Mouse (Mus musculus) forebrain, embryonic 13.5 days (tissue): Measurements from ENCODE around the gene Foxa2. TPM values are rescaled to one million over a fixed set of nuclear protein-coding genes. Genes with fewer than 3 reads are reported as not detected.
A peak's percentile ranks its signal among the peaks of the same experiment; 100 is the strongest.

Source experiments
- ATAC-seq: fragments of 200-750 bp; cut with Nextera tagmentation; 2 replicates; pipeline ENCODE4 v1.8.0; 2017
- H3K27ac ChIP-seq: fragments of 300-500 bp; sonication (generic); 2 replicates; pipeline ENCODE4 v1.5.1; 2015; ENCODE audit warnings: inconsistent platforms, mild to moderate bottlenecking, moderate library complexity
- H3K27me3 ChIP-seq: fragments of 300-500 bp; sonication (generic); 2 replicates; pipeline ENCODE4 v1.6.1; 2015; ENCODE audit warnings: mild to moderate bottlenecking, inconsistent platforms
- H3K36me3 ChIP-seq: fragments of 300-500 bp; sonication (generic); 2 replicates; pipeline ENCODE4 v1.6.1; 2015; ENCODE audit warnings: mild to moderate bottlenecking, inconsistent platforms; ENCODE audit not compliant: poor library complexity, severe bottlenecking
- H3K4me1 ChIP-seq: fragments of 300-500 bp; sonication (generic); 2 replicates; pipeline ENCODE4 v1.6.1; 2015; ENCODE audit warnings: inconsistent platforms
- H3K4me2 ChIP-seq: fragments of 300-500 bp; sonication (generic); 2 replicates; pipeline ENCODE4 v1.6.1; 2015; ENCODE audit warnings: inconsistent platforms, mild to moderate bottlenecking, moderate library complexity
- H3K4me3 ChIP-seq: fragments of 300-500 bp; sonication (generic); 2 replicates; pipeline ENCODE4 v1.5.1; 2015; ENCODE audit warnings: mild to moderate bottlenecking, inconsistent platforms
- H3K9ac ChIP-seq: fragments of 300-500 bp; sonication (generic); 2 replicates; pipeline ENCODE4 v1.6.1; 2015; ENCODE audit warnings: mild to moderate bottlenecking, inconsistent platforms
- H3K9me3 ChIP-seq: fragments of 300-500 bp; sonication (generic); replicated peaks from 2 replicates; pipeline ENCODE4 v1.6.1; 2016; ENCODE audit warnings: inconsistent platforms
- WGBS: fragments of 180-500 bp; shearing (Covaris S2); methylation state at CpG from one replicate; pipeline ENCODE4 v1.1.7; 2015; 5-methylcytosine and 5-hydroxymethylcytosine counted together
- polyA plus RNA-seq: library from polyadenylated mRNA; unstranded; fragments of >200 nt; fragmentation: Nextera tagmentation; extraction: Ambion mirVana; gene quantifications from 2 replicates; pipeline ENCODE4 v1.2.1, GENCODE M21; 2015

Foxa2 gene
- 0.13 and 0.19 TPM in 2 replicates for polyA plus RNA-seq

DNA sequence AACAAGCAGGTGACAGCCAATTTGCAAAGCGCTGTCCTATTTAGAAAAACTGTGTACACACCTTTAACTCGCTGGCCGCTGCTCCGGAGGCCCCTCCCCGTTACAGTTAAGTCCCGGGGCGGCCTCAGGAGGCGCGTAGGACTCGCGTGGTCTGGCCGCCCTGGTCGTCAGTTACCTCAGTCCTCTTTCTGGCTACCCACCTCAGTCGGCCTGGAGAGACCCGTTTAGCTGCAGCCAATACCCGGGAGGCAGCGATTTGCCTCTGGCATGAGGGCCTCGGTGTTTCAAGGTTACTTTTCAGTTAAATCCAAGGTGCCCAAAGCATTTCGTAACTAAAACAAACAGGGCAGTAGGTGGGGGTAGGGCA, at the start of gene Foxa2:
Gene Foxa2 (minus strand): TSS at position 171 of the 367 bp plus-strand sequence.
- Histone ChIP-seq H3K9me3 (no peaks in the 10 kb centered on the region), H3K9ac (no peak within 1 kb of the TSS), H3K36me3 (no peaks in the 10 kb centered on the region), H3K4me3 (peak within 1 kb of the TSS; percentile 23), H3K27ac (no peak within 1 kb of the TSS), H3K27me3 (peaks cover 99% of the 10 kb centered on the region), H3K4me1 (peaks cover 25% of the 10 kb centered on the region; the same call in 1 of the 2 replicates), H3K4me2 (peak within 1 kb of the TSS; percentile 49)
- no peak for ATAC-seq
- 3% methylated on average over 19 of the region's 19 CpGs for WGBS

- ATAC-seq = no peak
- no peaks in the 10 kb centered on the region for H3K27me3 ChIP-seq
- no peak overlapping the region for H3K27ac ChIP-seq
- no peak overlapping the region for H3K4me2 ChIP-seq
- no peaks in the 10 kb centered on the region for H3K9me3 ChIP-seq
- no peak overlapping the region for H3K4me3 ChIP-seq
- H3K4me1 ChIP-seq = no peaks in the 10 kb centered on the region
- H3K36me3 ChIP-seq = no peaks in the 10 kb centered on the region
- no peak overlapping the region for H3K9ac ChIP-seq
- WGBS = 95% methylated on average over 2 of the region's 2 CpGs
These were observed 45.3 kb upstream of the Foxa2 start for GRCm38 (mm10) chr2:148092089-148092488.

- no peaks in the 10 kb centered on the region for H3K36me3 ChIP-seq
- H3K4me1 ChIP-seq = no peaks in the 10 kb centered on the region
- H3K4me2 ChIP-seq = no peak overlapping the region
- 90% methylated on average over 6 of the region's 6 CpGs for WGBS
- H3K9ac ChIP-seq = no peak overlapping the region
- no peak overlapping the region for H3K27ac ChIP-seq
- no peak for ATAC-seq
- H3K27me3 ChIP-seq = no peaks in the 10 kb centered on the region
- H3K4me3 ChIP-seq = no peak overlapping the region
- no peaks in the 10 kb centered on the region for H3K9me3 ChIP-seq
These were observed 44.9 kb upstream of the Foxa2 start for GRCm38 (mm10) chr2:148091657-148092056.

GRCm38 (mm10) chr2:148090071-148090470, 43.3 kb upstream of the Foxa2 start:
- Histone ChIP-seq H3K4me2 (no peak overlapping the region), H3K9ac (no peak overlapping the region), H3K9me3 (no peaks in the 10 kb centered on the region), H3K27me3 (no peaks in the 10 kb centered on the region), H3K27ac (no peak overlapping the region), H3K4me1 (no peaks in the 10 kb centered on the region), H3K4me3 (no peak overlapping the region), H3K36me3 (no peaks in the 10 kb centered on the region)
- ATAC-seq = no peak
- WGBS = 82% methylated on average over 2 of the region's 2 CpGs

GRCm38 (mm10) chr2:148085529-148085928, 38.8 kb upstream of the Foxa2 start:
- H3K9ac ChIP-seq = no peak overlapping the region
- WGBS = 80% methylated on average over 5 of the region's 5 CpGs
- no peak overlapping the region for H3K4me3 ChIP-seq
- H3K4me2 ChIP-seq = no peak overlapping the region
- H3K36me3 ChIP-seq = no peaks in the 10 kb centered on the region
- H3K27ac ChIP-seq = no peak overlapping the region
- H3K4me1 ChIP-seq = no peaks in the 10 kb centered on the region
- ATAC-seq = peak; percentile 67
- no peaks in the 10 kb centered on the region for H3K9me3 ChIP-seq
- H3K27me3 ChIP-seq = no peaks in the 10 kb centered on the region

DNA sequence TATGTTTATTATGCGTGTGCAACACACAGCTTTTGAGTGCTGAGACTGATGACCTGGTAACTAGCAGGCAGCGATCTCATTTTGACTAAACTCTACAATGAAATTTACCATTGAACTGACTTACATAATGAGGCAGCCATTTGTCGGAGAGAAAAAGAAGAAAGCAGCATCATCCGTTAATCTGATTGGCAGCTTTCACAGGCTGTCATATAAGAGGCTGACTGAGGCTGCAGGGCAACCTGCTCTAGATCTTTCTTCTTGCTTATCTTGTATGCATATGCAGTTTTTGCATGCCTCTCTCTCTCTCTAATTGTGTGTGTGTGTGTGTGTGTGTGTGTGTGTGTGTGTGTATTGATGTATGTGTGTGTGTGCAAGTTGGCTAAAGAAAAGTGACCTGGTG, 38.4 kb upstream of the Foxa2 start:
- Histone ChIP-seq H3K27me3 (no peaks in the 10 kb centered on the region), H3K4me2 (no peak overlapping the region), H3K4me1 (no peaks in the 10 kb centered on the region), H3K9me3 (no peaks in the 10 kb centered on the region), H3K27ac (no peak overlapping the region), H3K36me3 (no peaks in the 10 kb centered on the region), H3K4me3 (no peak overlapping the region), H3K9ac (no peak overlapping the region)
- WGBS = 73% methylated on average over 4 of the region's 4 CpGs
- ATAC-seq = peak; percentile 61

DNA sequence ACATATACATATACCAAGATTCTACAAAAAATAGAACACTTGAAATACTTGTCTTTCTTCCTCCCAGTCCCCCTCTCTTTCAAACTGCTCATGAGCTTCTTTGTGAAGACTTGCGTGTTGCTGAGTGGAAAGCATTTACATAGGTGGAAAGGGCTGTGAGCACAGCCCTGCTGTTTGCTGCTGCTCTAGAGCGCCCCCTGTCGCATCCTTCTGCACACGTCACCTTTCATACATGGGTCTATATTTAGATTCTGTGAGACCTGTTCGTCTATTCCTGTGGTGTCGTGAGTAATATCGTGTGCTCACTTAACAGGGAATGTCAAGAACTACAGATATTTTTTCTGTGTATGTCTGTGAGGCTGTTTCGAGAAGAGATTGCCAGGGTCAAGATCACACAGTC, 35.5 kb upstream of the Foxa2 start:
- Histone ChIP-seq H3K27ac (no peak overlapping the region), H3K9ac (no peak overlapping the region), H3K4me2 (no peak overlapping the region), H3K27me3 (no peaks in the 10 kb centered on the region), H3K4me1 (no peaks in the 10 kb centered on the region), H3K9me3 (no peaks in the 10 kb centered on the region), H3K4me3 (no peak overlapping the region), H3K36me3 (no peaks in the 10 kb centered on the region)
- peak; percentile 59; the same call in 1 of the 2 replicates for ATAC-seq
- WGBS = 20% methylated on average over 8 of the region's 8 CpGs

GRCm38 (mm10) chr2:148060705-148061104, 13.9 kb upstream of the Foxa2 start:
- Histone ChIP-seq H3K4me1 (no peaks in the 10 kb centered on the region), H3K4me3 (no peak overlapping the region), H3K27ac (no peak overlapping the region), H3K4me2 (no peak overlapping the region), H3K9me3 (no peaks in the 10 kb centered on the region), H3K9ac (no peak overlapping the region), H3K36me3 (no peaks in the 10 kb centered on the region), H3K27me3 (peaks cover 16% of the 10 kb centered on the region; the same call in 1 of the 2 replicates)
- ATAC-seq = no peak
- 27% methylated on average over 6 of the region's 6 CpGs for WGBS

DNA sequence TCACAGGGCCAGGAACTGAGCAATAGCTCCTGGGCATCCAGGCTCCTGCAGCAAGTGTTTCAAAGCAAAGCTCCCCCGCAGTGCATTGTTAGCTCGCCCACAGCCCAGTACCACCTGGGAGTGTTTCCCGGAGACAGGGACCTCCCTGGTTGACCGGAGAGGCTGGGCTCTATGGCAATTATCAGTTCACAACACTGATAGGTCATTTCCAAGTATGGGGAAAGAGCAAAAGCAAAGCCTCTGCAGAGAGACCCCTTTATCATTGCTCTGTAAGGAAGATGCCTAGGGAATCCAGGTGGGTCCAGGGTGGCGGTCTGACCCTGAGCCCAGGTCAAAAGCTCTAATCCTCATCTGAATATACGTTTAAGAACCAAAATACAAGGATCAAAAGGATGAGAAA, 6.6 kb upstream of the Foxa2 start:
- H3K27ac ChIP-seq = no peak overlapping the region
- 2% methylated on average over 6 of the region's 6 CpGs for WGBS
- no peak for ATAC-seq
- no peak overlapping the region for H3K4me3 ChIP-seq
- no peaks in the 10 kb centered on the region for H3K9me3 ChIP-seq
- H3K4me1 ChIP-seq = peaks cover 6% of the 10 kb centered on the region; the same call in 1 of the 2 replicates
- H3K9ac ChIP-seq = no peak overlapping the region
- no peak overlapping the region for H3K4me2 ChIP-seq
- peaks cover 80% of the 10 kb centered on the region for H3K27me3 ChIP-seq
- no peaks in the 10 kb centered on the region for H3K36me3 ChIP-seq

GRCm38 (mm10) chr2:148048484-148049129, 1.8 kb upstream of the Foxa2 start:
- peak; percentile 50 for ATAC-seq
- peaks cover 99% of the 10 kb centered on the region for H3K27me3 ChIP-seq
- peaks cover 25% of the 10 kb centered on the region; the same call in 1 of the 2 replicates for H3K4me1 ChIP-seq
- WGBS = under 1% methylated on average over 41 of the region's 41 CpGs
- H3K4me2 ChIP-seq = peak overlapping the region; percentile 35
- no peak overlapping the region for H3K9ac ChIP-seq
- no peaks in the 10 kb centered on the region for H3K9me3 ChIP-seq
- peak overlapping the region; percentile 13 for H3K4me3 ChIP-seq
- H3K27ac ChIP-seq = no peak overlapping the region
- no peaks in the 10 kb centered on the region for H3K36me3 ChIP-seq

DNA sequence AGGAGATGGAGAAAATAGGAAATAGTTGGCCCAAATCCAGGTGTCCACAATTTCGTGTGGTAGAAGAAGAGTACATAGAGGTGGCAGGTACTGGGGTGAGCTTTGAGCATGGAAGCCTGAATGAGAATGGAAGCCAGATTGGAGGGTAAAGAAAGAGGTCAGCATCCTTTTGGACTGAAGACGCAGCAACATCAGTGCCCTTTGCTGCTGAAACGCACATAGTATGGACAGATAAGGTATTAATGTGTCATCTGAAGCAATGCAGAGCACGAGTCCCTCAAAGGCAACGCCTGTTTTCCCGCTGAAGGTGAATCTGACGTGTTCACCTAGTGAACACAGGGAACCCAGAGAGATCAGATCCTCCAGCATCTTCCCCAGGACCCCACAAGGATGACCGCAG, 842 bp upstream of the Foxa2 start:
- 5% methylated on average over 8 of the region's 8 CpGs for WGBS
- peaks cover 25% of the 10 kb centered on the region; the same call in 1 of the 2 replicates for H3K4me1 ChIP-seq
- H3K36me3 ChIP-seq = no peaks in the 10 kb centered on the region
- no peaks in the 10 kb centered on the region for H3K9me3 ChIP-seq
- no peak overlapping the region for H3K9ac ChIP-seq
- no peak overlapping the region for H3K4me3 ChIP-seq
- H3K4me2 ChIP-seq = no peak overlapping the region
- peaks cover 99% of the 10 kb centered on the region for H3K27me3 ChIP-seq
- no peak overlapping the region for H3K27ac ChIP-seq
- no peak for ATAC-seq

GRCm38 (mm10) chr2:148045937-148046798, 601 bp downstream of the Foxa2 start:
- peak overlapping the region; percentile 23 for H3K4me3 ChIP-seq
- peaks cover 25% of the 10 kb centered on the region; the same call in 1 of the 2 replicates for H3K4me1 ChIP-seq
- peak; percentile 21 for ATAC-seq
- no peaks in the 10 kb centered on the region for H3K36me3 ChIP-seq
- H3K9me3 ChIP-seq = no peaks in the 10 kb centered on the region
- no peak overlapping the region for H3K27ac ChIP-seq
- WGBS = under 1% methylated on average over 43 of the region's 65 CpGs
- H3K9ac ChIP-seq = no peak overlapping the region
- H3K27me3 ChIP-seq = peaks cover 99% of the 10 kb centered on the region
- H3K4me2 ChIP-seq = peak overlapping the region; percentile 49
